Mouse (Mus musculus): Measurements from ENCODE around the gene Ctnnd2.

Gene Ctnnd2

GRCm38 (mm10) chr15:30541459-30541858, 369.1 kb downstream of the Ctnnd2 start:
- DNase-seq (ENCODE audit: low spot score) = no peak

- DNase-seq (ENCODE audit: low spot score) = no peak
These were observed 375.9 kb downstream of the Ctnnd2 start for GRCm38 (mm10) chr15:30548263-30548662.

DNA sequence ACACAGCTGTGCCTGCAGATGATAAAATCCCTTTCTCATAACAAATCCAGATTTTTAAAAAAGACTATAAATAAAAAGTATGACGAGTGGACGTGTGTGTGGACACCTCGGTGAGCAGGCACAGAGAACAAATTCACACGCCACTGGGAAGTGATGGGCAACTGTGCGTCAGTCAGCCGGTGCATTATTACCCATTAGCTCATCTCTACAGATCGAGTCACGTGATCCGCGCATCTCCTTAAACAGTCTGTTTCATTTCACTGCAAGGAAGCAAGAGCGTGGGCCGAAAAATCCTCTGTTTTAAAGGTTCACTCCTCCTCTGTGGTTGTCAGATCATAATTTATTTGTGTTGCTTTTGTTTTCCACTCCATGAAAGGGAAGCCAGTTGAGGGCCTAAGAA, 378.6 kb downstream of the Ctnnd2 start:
- no peak for DNase-seq (ENCODE audit: low spot score)

GRCm38 (mm10) chr15:30553910-30554406, 381.6 kb downstream of the Ctnnd2 start:
- DNase-seq (ENCODE audit: low spot score) = no peak

- no peak for DNase-seq (ENCODE audit: low spot score)
These were observed 383.4 kb downstream of the Ctnnd2 start for GRCm38 (mm10) chr15:30555787-30556186.

DNA sequence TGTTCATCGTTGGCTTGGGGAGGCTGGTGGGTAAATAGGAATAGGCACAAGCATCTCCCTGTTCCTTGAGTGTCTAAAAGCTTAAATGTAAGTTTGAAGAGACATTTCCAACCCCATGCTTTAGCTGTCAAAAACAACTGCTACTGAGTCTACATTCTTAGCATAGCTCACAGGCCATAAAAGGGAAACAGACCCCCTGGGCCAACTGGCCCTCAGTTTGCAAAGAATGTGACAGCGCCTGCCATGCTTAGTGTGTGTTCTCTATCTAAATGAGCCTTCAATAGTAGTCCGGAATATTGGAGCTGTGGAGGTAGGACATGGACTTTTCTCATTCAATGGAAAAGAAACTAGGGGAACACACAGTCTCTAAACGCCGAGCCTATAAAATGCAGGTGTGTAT, 390.0 kb downstream of the Ctnnd2 start:
- no peak for DNase-seq (ENCODE audit: low spot score)

- no peak for DNase-seq (ENCODE audit: low spot score)
These were observed 392.2 kb downstream of the Ctnnd2 start for GRCm38 (mm10) chr15:30564594-30564993.

- no peak for DNase-seq (ENCODE audit: low spot score)
These were observed 397.9 kb downstream of the Ctnnd2 start for GRCm38 (mm10) chr15:30570254-30570800.

GRCm38 (mm10) chr15:30587446-30587845, 415.1 kb downstream of the Ctnnd2 start:
- DNase-seq (ENCODE audit: low spot score) = no peak

DNA sequence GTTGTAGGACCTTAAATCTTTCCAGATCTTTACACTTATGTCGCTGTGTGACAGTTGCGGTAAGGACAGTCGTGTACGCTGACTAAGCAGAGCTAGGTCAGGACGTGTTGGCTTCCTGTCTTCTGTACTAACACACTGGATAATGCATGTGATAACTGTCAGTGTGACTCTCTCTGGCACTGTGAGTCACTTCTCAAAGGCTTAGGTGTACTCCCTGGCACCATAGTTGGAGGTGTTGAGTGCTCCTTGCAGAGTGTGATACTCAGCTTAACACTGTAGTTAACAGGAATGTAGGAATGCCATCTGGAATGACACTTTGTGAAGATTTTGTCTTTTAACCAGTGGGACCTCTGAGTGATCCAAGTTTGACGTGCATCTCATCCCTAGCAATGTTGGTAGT, 418.5 kb downstream of the Ctnnd2 start:
- no peak for DNase-seq (ENCODE audit: low spot score)

DNA sequence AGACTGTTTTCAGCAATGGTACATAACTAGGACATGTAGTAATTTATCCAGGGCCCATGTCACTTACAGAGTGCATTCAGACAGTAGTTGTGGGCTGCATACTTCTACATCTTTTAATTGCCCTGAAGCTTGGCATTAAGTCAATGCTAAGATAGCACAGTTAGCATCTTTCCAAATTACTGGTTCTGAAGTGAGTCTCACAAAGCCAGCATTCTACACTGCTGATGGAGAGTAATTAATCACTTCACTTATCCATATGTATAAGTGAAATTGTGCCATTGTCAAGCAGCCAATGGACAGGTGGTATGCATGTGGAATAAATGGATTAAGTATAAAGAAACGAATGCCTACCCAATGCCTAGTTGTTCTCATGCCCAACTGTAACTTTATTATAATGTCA, 423.1 kb downstream of the Ctnnd2 start:
- DNase-seq (ENCODE audit: low spot score) = no peak

- no peak for DNase-seq (ENCODE audit: low spot score)
These were observed 438.2 kb downstream of the Ctnnd2 start for GRCm38 (mm10) chr15:30610613-30611012.

DNA sequence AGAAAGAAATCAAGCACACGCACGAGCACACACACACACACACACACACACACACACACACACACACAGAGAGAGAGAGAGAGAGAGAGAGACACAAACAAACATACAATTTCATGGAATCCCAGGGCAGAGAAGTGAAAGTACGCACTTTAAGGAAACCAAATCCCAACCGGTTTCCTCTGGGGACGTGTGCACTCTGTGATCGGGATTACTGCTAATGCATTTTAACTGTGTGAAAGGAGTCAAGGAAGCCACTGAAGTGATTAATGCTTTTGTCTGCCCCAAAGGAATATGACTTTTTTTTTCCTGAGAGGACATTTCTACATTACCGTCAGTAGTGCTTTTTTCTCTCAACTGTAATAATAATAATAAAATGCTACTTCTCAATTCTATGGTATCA, 443.1 kb downstream of the Ctnnd2 start:
- no peak for DNase-seq (ENCODE audit: low spot score)

- no peak for DNase-seq (ENCODE audit: low spot score)
These were observed 444.5 kb downstream of the Ctnnd2 start for GRCm38 (mm10) chr15:30616861-30617260.

DNA sequence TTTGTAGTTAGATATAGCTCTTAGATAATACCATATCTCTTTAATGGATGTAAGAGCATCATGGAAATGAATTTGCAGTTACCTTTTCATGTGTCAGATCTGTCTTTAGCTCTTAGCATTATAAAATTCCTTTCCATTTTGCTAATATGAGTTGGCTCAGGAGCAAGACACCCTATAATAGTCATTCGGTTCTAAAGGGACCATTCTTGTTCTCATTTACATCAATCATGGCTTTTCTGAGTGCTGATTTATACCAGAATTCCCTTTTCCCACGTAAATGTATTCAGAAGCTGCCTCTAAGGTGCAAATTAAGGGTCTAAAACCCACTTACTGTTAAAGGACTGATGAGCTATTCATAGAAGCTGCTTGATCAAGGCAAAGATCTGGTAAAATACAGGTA, 445.5 kb downstream of the Ctnnd2 start:
- DNase-seq (ENCODE audit: low spot score) = no peak

DNA sequence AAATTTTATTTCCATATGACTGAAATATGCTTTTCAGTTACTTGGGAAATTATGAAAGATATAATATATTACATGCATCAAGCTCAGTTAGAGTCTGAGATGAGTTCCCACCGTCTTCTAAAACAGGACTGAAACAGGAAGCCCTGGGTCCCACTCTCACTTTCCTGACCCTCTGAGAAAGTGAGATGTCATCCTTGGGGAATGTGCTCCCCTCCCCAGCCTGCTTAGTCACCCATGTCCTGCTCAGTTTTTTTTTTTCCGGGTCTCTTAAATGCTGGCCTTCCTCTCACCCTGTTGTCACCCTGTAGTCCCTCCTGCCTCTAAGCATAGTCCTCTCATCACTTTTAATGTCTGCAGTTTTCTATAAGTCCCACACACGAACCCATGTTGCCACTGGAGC, 456.1 kb downstream of the Ctnnd2 start:
- no peak for DNase-seq (ENCODE audit: low spot score)

- DNase-seq (ENCODE audit: low spot score) = no peak
These were observed 459.8 kb downstream of the Ctnnd2 start for GRCm38 (mm10) chr15:30632113-30632735.

DNA sequence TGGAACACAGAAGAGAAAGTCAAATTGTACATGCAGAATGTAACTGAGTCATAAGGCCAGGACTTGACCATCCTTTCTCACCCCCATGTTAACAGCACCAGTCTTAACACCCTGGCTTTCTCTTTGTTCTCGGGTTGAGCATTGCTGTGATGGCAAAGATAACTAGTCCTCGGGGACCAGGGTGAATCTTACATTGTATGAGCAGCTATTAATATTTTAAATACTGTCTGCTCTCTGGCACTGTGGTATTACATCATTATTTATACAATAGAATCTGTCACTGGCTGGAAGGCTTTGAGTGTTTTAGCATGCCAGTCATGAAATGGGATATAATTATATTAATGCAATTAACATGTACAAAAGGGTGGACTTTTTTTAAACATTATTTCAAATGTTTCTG, 461.5 kb downstream of the Ctnnd2 start:
- no peak for DNase-seq (ENCODE audit: low spot score)

GRCm38 (mm10) chr15:30634522-30634921, 462.1 kb downstream of the Ctnnd2 start:
- DNase-seq (ENCODE audit: low spot score) = no peak

DNA sequence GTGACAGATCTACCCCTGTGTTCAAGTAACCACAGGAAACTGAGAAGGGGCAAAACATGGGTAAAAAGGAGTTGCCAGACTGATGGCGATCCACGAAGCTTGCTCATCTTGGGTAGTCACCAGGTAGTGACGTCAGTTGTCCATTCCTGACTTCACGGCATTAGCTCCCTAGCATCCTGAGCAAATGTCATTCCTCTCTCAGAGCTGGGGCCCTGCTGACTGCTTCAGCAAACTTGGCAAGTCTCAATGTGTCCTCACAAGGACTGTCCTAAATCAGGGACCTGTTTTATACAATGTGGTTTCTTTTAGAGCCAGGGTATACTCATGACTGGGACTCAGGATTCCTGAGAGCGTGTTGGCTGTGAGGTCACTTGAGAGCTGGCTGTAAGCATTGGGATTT, 468.3 kb downstream of the Ctnnd2 start:
- DNase-seq (ENCODE audit: low spot score) = no peak

GRCm38 (mm10) chr15:30645688-30646087, 473.3 kb downstream of the Ctnnd2 start:
- no peak for DNase-seq (ENCODE audit: low spot score)

- DNase-seq (ENCODE audit: low spot score) = peak; percentile 46
These were observed 474.4 kb downstream of the Ctnnd2 start for GRCm38 (mm10) chr15:30646501-30647431.
